In genomic region chr9:66004380-66004779, GRCm38 (mm10) we compare ENCODE assay signal across 9 mouse cellular contexts. TPM values are rescaled to one million over a fixed set of nuclear protein-coding genes. Genes with fewer than 3 reads are reported as not detected.
DNase-seq lines count a peak whose midpoint lies in the region; ATAC-seq lines count a peak whose summit lies in the region.
"Had no signal": no experiment of that assay in that cellular context is flagged by ENCODE, and none has a peak within 500 bp of the region (broad histone marks: within the 10 kb centered on the region; RNA-seq: fewer than 3 reads in every experiment).

No protein-coding gene starts in this region.

- H3K4me2 ChIP-seq in hindbrain, embryonic 13.5 days = no peak overlapping the region

- no peak for ATAC-seq in hindbrain, embryonic 13.5 days (ENCODE audit: low FRiP score)
- ATAC-seq in activated CD4-positive, CD25-positive, alpha-beta regulatory T cell, adult 4 months = peak; percentile 52

- no peak overlapping the region for H3K9ac ChIP-seq in hindbrain, embryonic 13.5 days

- peaks cover 52% of the 10 kb centered on the region for H3K36me3 ChIP-seq in hindbrain, embryonic 10.5 days
- H3K36me3 ChIP-seq in hindbrain, embryonic 13.5 days = peaks cover 28% of the 10 kb centered on the region

- peak; percentile 36 for DNase-seq in hindbrain, embryonic 10.5 days (ENCODE audit: low spot score)
- DNase-seq in embryo, embryonic 11 days = peak; percentile 66
- DNase-seq in heart, postnatal 10 days = peak; percentile 57 to 64
- DNase-seq in layer of hippocampus, adult 9-10 months (ENCODE audit: low spot score) = peak; percentile 33
- peak; percentile 27 for DNase-seq in lung, postnatal 25 days (ENCODE audit: low spot score)
- DNase-seq in telencephalon, adult 2 months (ENCODE audit: low read depth, low spot score) = peak; percentile 88

- intact Hi-C loops in heart, postnatal 10 days (cut with DNase I) = loop anchor here (2.0 to 10.0 kb wide), 2 partner anchors 96 to 310 kb away; partner anchors contain the start of genes Csnk1g1 and Trip4

- H3K9me3 ChIP-seq in hindbrain, embryonic 10.5 days = no peaks in the 10 kb centered on the region
- no peaks in the 10 kb centered on the region for H3K9me3 ChIP-seq in hindbrain, embryonic 13.5 days
- H3K9me3 ChIP-seq: megakaryocyte, embryonic 14.5 days had no signal

- no peak overlapping the region for H3K27ac ChIP-seq in hindbrain, embryonic 10.5 days
- H3K27ac ChIP-seq in hindbrain, embryonic 13.5 days = no peak overlapping the region

- H3K4me1 ChIP-seq in hindbrain, embryonic 10.5 days (replicated peaks) = no peaks in the 10 kb centered on the region
- H3K4me1 ChIP-seq in hindbrain, embryonic 13.5 days (replicated peaks) = no peaks in the 10 kb centered on the region

- no peak overlapping the region for H3K4me3 ChIP-seq in hindbrain, embryonic 10.5 days
- no peak overlapping the region for H3K4me3 ChIP-seq in hindbrain, embryonic 13.5 days
- H3K4me3 ChIP-seq: megakaryocyte, embryonic 14.5 days had no signal

- no peaks in the 10 kb centered on the region for H3K27me3 ChIP-seq in hindbrain, embryonic 10.5 days (ENCODE audit: insufficient read depth, poor library complexity, severe bottlenecking)
- no peaks in the 10 kb centered on the region for H3K27me3 ChIP-seq in hindbrain, embryonic 13.5 days
- H3K27me3 ChIP-seq: megakaryocyte, embryonic 14.5 days had no signal

- 56% methylated on average over 4 of the region's 4 CpGs for WGBS in hindbrain, embryonic 10.5 days
- WGBS in hindbrain, embryonic 13.5 days = 49% methylated on average over 4 of the region's 4 CpGs

RNA-seq across cellular contexts. Expression of gene Ppib, which starts 55.6 kb away (rescaled TPM):
- 498 and 516 TPM in 2 replicates for polyA plus RNA-seq in hindbrain, embryonic 10.5 days (2016; fragmentation: Nextera tagmentation; extraction: Ambion mirVana)
- polyA plus RNA-seq in hindbrain, embryonic 13.5 days (2015; fragmentation: Nextera tagmentation; extraction: Ambion mirVana) = 376 and 380 TPM in 2 replicates
- polyA plus RNA-seq in activated CD4-positive, CD25-positive, alpha-beta regulatory T cell, adult 4 months (2017; shearing (Covaris generic)) = 100 to 1,000 TPM; 542 to 636 TPM
- total RNA-seq in heart, postnatal 10 days (2021) = 100 to 1,000 TPM; 262 to 272 TPM

Comparison
In these comparisons a context has a peak if more than half of its experiments do, and no peak if none do; other contexts are left out.
1. DNase-seq: peak in every context shown above with its lines; median percentile 88 in telencephalon, adult 2 months; 66 in embryo, embryonic 11 days; 60 in heart, postnatal 10 days; 36 in hindbrain, embryonic 10.5 days; 33 in layer of hippocampus, adult 9-10 months; 27 in lung, postnatal 25 days.